ENCODE assay signal across 8 mouse cellular contexts in genomic region chr17:35667334-35668065, GRCm38 (mm10). TPM values are rescaled to one million over a fixed set of nuclear protein-coding genes. Genes with fewer than 3 reads are reported as not detected.
A peak's percentile ranks its signal among the peaks of the same experiment; 100 is the strongest.
DNase-seq lines count a peak whose midpoint lies in the region; ATAC-seq lines count a peak whose summit lies in the region.

Vars2 (minus strand) TSS chr17:35667592.

- peak within 1 kb of the TSS; percentile 88 for H3K27ac ChIP-seq in hindbrain, embryonic 12.5 days

- peaks cover 15% of the 10 kb centered on the region for H3K36me3 ChIP-seq in hindbrain, embryonic 12.5 days

- peak within 1 kb of the TSS; percentile 74 for H3K4me3 ChIP-seq in hindbrain, embryonic 12.5 days

- H3K4me1 ChIP-seq in hindbrain, embryonic 12.5 days: peaks cover 18% of the 10 kb centered on the region

- DNase-seq in Muller cell, postnatal 12 days (ENCODE audit: inconsistent ontology term): peak; percentile 98
- DNase-seq in cerebellum, adult 9-11 months: peak; percentile 98
- peak; percentile 94 to 97 for DNase-seq in frontal cortex, postnatal 10 days (ENCODE audit: low spot score in 2 of 2)
- DNase-seq in layer of hippocampus, postnatal 14 days (ENCODE audit: low spot score in 2 of 2): peak; percentile 97
- peak; percentile 98 for DNase-seq in lung, postnatal 14 days
- DNase-seq in retina, adult 2 months (ENCODE audit: low read depth, low spot score): peak; percentile 86
- peak; percentile 97 to 98 for DNase-seq in thymus, postnatal 36 days

- whole genome bisulfite sequencing in hindbrain, embryonic 12.5 days: under 1% methylated on average over 61 of the region's 61 CpGs

- ATAC-seq in hindbrain, embryonic 12.5 days (ENCODE audit: low FRiP score): peak; percentile 92

- H3K4me2 ChIP-seq in hindbrain, embryonic 12.5 days (replicated peaks): peak within 1 kb of the TSS; percentile 92

- H3K9me3 ChIP-seq in hindbrain, embryonic 12.5 days (replicated peaks): no peaks in the 10 kb centered on the region

- peak within 1 kb of the TSS; percentile 87 for H3K9ac ChIP-seq in hindbrain, embryonic 12.5 days

- H3K27me3 ChIP-seq in hindbrain, embryonic 12.5 days: no peaks in the 10 kb centered on the region

RNA-seq across cellular contexts. Expression of gene Vars2, which starts in this region (rescaled TPM):
- 16.5 and 16.9 TPM in 2 replicates for polyA plus RNA-seq in hindbrain, embryonic 12.5 days (2016; fragmentation: Nextera tagmentation; extraction: Ambion mirVana)
- 10 to 100 TPM; 34.3 to 34.8 TPM for total RNA-seq in layer of hippocampus, postnatal 14 days (2021)

Comparison
In these comparisons a context has a peak if more than half of its experiments do, and no peak if none do; other contexts are left out.
1. Peak in every context shown above with its lines: DNase-seq, ATAC-seq, H3K4me3 ChIP-seq and H3K27ac ChIP-seq.